Mouse (Mus musculus) embryo, embryonic 9.5 days (tissue): Measurements from ENCODE around the gene Vsx1.

Experiments
- DNase-seq: peaks from one replicate; pipeline ENCODE4 v3.0.0-alpha.2; 2017; ENCODE audit errors: extremely low spot score

The Vsx1 gene

GRCm38 (mm10) chr2:150667065-150667819 is 21.9 kb downstream of the Vsx1 start:
- DNase-seq = no peak

- no peak for DNase-seq
Measured at GRCm38 (mm10) chr2:150666723-150667064, 22.5 kb downstream of the Vsx1 start.

- no peak for DNase-seq
Measured at GRCm38 (mm10) chr2:150665534-150666451, 23.4 kb downstream of the Vsx1 start.

- DNase-seq = no peak
Measured at GRCm38 (mm10) chr2:150665006-150665405, 24.2 kb downstream of the Vsx1 start.

GRCm38 (mm10) chr2:150664152-150664920 is 24.8 kb downstream of the Vsx1 start:
- DNase-seq = no peak

DNA sequence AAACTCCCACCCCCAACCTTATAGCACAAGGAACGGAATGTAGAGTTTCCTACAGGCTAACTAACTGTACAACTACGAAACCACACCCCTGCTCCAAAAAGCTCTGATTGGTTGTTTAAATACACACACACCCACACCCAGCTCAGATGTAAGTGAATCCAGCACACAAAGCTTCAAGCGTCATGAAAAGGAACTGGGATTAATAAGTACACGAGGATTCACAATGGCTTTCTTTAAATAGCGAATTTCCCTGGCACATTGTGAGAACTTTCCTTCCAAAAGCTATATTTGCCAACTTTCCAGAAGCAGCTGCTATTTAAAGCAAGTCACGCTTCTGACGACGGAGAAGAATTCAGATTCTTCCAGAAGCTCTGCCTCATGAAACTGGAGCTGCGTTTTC is 25.9 kb downstream of the Vsx1 start:
- no peak for DNase-seq

GRCm38 (mm10) chr2:150662007-150662406 is 27.2 kb downstream of the Vsx1 start:
- DNase-seq = no peak

- DNase-seq = no peak
Measured at GRCm38 (mm10) chr2:150660668-150661451, 28.3 kb downstream of the Vsx1 start.

DNA sequence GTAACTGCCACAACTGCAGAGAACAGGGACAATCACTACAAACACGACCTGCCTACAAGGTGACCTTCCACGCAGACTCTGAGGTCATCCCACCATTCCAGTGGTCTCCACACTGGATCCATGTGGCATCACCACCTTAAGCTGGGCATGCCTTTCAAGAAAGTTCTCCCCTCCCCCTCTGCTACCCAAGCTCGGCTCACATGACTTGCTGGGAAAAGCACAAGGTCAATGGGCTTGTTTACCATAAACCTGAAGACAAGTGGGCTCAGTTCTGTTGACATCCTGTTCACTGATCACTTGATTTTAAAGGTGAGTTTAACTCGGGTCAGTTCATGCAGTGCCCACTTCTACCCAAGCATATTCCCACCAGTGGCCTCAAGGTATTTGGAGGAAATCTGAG is 29.1 kb downstream of the Vsx1 start:
- DNase-seq = no peak

DNA sequence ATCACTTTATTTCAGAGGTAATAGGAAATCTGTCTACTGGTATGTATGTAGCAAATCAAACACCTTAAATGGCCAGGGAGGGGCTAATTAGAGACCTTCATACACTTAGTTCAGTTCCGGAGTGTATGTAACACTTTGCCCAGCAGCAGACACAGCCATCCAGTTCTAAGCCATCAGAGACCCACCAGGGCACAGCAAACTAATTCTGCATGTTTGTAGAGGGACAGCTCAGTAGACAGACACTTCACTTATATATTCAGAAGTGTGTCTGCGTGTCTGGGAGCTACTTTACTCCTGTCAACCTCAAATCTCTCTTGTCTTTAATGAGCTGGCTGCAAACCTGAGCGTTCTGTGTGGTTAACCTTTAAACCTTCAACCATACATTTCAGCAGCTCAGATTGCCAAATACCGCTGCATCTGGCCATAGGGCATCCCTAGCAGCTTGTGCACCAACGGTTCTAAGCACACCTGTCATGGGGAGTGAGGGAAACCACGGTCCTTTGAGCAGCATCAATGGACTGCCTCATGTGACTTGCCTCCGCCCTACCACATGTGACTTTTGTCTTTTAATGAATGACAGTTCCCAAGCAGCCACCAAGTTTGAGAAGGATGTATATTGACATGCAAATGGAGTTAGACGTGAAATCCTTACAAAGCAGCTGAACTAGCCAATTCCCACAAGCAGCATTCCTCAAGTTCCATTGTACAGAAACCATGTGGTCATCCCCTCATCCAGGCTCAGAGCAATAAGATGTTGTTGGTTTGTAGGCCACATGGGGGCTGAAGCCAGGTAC is 32.0 kb downstream of the Vsx1 start:
- no peak for DNase-seq

DNA sequence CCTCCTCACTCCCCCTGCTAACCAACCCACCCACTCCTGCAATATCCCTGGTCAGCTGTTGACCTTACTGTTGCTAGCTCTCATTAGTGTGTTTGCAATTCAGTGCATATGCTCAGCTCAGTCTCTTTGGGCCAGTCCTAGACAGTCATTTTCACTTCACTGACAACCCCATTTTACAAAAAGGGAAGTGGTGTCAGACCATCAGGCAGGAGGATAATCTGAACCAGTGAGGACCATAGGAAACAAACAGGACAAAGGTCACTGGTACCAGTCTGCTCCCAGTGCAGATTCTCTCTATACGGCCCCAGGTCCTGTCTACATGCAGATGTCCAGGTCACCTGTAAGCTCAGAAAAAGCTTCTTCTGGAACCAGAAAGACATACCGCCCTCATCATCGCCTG is 33.0 kb downstream of the Vsx1 start:
- DNase-seq = no peak

- no peak for DNase-seq
Measured at GRCm38 (mm10) chr2:150655290-150655689, 33.9 kb downstream of the Vsx1 start.

- no peak for DNase-seq
Measured at GRCm38 (mm10) chr2:150654814-150655213, 34.3 kb downstream of the Vsx1 start.

DNA sequence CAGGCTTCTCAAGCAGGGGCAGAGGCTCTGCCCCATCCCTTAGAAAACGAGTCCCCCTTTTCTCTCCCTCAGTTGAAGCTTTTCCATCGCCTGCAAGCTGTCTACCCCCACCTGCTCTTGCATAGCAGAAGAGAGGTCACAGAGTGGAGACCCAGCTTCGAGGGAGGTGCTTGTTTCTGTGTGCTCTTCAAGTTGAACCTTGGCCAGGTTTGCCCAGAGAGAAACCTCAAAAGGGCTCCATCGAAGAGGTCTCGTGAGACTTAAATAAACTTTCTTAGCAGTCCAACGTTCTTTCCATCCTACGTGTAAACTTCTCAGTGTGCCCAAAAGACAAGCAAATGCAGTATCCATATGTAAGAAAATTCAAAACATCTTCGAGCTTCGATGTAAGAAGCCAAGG is 37.8 kb downstream of the Vsx1 start:
- no peak for DNase-seq

DNA sequence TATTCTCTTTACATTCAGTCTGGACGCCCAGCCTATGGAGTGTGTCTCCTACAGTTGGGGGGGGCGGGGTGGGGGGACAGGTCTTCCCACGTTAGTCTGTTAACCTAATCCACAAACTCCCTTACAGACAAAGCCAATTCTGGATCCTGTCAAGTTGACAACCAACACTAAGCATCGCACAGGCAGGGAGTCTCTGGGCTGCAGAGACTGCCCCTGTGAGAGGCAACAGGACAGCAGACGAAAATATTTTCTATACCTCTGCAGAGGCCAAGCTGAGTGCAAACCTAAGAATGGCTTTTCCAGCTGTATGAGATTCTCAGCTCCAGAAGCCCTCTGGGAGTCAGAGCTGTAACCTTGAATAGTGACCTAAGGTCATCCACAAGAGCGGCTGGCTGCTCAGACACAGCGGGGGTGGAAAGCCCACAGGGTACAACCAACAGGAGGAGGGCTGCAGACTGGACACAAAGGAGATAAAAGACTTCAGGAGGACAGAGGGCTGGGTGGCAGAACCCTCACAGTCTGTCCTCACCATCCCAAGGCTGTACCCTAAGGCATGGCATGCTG is 38.6 kb downstream of the Vsx1 start:
- DNase-seq = peak; percentile 54

DNA sequence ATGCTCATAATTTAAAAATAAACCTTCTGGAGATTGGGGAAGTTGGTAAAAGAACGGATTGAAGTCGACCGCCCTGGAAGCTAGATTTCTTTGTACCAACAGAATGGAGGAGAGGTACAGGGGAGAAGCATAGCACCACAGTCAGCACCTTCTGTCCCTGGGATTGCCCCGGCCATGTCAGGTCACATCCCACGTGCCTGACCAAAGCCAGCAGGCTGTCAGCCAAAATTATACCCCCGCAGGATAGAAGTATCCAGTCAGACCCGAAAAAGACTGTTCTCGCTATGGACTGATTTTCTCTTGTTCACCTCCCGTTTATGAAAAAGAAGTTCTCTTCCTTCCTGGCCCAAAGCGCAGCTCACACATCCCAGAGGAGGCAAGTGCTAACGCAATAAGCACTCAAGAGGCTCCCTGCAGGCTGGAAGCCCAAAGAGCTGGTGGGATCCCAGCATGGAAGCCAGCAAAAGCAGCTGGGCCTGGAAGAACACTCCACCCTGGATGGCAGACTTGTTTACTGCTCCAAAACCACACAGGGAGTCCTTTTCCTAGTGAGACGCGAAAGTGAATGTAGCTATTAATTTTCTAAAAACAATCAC is 40.8 kb downstream of the Vsx1 start:
- DNase-seq = no peak

DNA sequence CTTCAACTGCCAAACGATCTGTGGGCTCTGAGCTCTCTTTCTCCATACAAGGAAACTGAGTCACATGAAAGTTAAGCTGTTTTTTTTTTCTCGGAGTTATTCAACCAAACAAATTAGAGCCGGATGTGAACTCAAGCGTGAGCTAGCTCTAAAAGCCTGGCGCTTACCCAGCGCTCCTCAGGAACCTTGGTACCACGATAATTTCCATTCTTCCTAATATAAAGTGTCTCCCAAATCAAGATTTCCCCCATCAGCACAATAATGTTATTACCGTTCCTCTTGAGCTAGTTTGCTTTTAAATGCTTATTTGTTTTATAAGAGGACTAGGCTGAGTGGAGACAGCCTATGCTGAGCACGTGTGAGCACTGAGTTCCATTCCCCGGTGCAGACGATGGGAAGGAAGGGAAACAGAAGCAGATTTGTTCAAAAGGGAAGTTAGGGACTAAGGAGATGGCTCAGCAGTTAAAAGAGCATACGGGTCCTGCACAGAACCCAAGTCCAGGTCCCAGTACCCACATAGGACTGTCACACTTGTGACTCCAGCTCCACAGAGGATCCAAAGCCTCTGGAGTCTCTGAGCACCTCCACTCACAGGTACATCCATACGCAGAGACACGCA is 41.4 kb downstream of the Vsx1 start:
- no peak for DNase-seq

- no peak for DNase-seq
Measured at GRCm38 (mm10) chr2:150646411-150647121, 42.6 kb downstream of the Vsx1 start.

DNA sequence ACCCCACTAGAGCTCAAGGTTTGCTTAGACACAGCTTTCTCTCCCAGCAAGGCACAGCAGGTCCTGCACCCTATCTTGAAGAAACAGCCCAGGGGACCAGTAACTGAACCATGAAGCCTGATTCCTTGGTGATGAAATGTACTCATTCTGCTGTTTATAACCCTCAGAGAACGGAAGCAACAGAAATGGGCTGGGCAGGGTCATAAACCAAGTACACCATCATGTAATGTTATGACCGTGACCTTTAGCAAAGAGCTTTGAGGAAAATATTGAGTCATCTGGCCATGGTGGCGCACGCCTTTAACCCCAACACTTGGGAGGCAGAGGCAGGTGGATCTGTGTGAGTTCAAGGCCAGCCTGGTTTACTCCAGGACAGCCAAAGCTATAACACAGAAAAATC is 43.9 kb downstream of the Vsx1 start:
- DNase-seq = no peak
